Mouse (Mus musculus): ENCODE data around the gene Tram2.

Tram2 gene

DNA sequence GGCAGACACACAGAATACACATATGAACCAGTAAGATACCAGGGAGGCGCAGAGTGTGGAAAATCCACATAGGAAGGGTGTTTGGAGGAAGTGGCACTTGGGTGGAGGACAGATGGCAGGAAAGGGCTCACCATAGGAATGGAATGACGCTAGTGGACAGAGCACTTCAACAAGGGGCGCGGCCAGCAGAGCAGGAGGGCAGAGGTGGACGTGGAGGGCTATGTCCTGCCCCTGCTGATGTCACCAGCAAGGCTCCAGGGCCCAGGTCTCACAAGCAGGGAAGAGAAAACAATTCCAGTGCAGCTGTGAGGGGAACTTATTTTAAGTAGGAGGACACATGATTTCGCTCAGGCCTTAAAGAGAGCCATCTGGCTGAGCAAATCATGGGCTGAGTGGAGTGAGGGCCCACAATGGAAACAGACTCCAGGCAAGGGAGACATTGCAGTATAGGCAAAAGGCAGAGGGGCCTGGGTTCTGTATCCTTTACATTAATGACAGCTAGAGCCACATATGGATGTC lies 68.7 kb downstream of the Tram2 start:
- DNase-seq = no peak

DNA sequence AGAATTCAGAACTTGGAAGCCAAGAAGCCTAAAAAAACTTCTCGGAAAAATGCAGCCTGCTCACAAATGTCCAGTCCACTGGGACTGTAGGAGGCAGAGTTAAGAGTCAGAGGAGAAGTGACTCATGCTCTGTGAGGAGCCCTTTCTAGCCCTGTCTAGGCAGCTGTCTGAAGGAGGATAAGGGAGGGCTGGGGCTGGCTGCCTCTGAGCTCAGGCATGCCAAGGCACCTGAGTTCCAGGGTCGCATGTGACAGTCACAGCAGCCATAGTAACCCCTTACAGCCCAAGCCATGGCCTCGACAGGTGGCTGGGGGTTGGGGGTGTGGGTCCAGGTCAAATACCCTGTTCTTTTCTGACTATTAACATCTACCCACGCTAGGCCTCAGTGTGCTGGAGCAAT lies 70.1 kb downstream of the Tram2 start:
- no peak for DNase-seq

DNA sequence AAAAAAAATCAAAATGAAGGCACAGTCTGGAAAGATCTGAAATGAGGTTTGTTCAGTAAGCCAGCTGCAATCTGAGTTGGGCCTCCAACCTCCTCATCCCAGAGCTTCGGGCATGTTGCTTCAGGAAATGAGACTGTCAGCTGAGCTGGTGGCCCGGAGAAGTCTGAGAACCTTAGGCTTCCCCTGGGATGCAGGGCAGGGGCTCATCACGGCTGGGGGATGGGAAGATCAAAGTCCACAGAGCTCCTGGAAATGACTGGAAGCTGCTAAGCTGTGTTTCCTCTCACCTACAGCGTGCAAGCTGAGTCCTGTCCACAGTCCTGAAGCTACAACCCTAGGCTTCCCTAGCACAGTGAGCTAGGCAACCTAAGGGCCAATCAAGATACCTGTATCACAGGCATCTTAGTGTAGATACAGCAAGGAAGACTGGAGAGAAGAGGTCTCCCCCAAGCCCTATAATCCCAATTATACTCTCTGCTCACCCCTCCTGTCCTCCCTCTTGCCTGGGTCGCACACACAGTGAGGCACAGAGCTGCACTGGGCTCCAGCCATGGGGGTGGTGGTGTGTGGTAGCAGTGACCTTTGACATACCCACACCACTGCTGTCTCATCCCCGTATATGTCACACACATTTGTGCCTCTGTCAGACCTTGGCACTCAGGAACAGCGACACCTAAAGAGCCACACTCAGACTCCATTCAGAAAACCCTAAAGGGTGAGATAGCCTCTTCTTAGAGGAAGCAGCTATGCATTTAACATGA lies 70.9 kb downstream of the Tram2 start:
- DNase-seq = no peak

DNA sequence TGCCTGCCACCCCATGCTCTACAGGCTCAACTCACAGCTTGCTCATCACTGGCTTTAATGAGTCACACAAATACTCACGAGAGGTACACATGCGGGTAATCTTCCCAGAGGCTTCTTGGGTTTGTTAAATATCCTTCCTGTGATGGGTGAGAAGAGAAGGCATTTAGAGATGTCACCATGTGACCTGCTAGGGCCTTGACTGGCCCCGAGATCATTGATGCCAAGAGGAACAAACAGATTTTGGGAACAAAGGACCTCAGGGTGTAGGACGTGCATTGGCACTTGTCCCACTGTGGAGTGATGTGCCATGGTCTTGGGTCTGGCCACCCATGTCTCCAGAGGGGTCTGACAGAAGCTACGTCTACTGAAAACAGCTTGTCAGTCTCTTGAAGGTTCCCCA lies 72.3 kb downstream of the Tram2 start:
- no peak for DNase-seq

DNA sequence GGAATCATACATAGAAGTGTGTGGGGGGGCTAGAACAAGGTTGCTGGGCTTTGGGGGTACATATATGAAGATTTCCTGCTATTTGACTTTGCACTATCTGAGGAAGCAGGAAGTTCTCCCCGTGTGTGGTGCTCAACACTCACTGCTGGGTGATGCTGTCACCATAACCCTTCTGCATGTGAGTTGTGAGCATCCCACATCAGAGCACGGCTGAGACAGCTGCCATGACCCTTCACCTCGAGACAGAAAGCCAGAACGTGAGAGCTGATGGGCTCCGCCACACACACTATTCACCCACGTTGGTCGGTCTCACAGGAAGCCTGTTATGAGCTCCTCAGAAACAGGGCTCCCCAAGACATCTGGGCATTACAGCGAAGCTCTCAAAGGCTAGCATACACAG lies 74.4 kb downstream of the Tram2 start:
- no peak for DNase-seq

DNA sequence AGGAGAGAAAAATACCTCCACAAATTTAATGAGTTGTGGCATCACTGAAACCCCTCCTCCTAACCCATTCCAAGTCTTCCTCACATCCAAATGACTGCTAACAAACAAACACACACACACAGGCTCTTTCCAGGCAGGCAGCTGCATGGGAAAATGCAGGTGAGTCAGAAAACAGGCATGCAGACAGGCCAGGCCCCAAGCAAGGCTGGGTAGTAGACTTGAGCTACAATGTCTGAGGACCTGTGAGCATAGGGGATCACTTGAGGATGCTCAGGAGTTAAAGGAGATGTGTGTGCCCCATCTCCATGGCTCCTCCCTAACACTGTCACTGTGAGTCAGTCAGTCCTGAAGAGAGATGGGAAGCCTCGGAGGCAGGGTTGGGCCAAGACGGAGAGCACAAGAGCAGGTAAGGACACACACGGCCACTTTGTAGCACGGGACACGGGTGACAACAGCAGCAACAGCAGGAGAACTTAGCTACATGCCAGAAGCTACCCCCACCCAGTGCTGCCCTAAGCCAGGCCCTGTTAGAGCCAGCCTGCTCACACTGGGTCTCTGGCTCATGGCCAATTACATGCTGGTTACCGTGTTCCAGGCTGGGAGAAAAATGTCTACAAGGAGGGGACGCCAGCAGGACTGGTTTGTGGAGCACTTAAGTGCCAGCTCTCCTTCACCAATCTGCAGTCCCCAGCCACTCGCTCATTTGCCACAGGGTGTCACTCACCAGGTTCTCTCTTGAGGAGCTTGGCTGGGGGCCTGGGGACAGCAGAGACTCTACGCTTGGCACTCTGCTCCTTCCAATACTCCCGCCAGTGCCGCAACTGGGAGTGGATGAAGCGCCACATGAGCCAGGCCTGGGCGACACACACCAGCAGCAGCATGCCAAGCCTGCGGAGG lies 76.5 kb downstream of the Tram2 start:
- peak; percentile 70 to 71 for DNase-seq

DNA sequence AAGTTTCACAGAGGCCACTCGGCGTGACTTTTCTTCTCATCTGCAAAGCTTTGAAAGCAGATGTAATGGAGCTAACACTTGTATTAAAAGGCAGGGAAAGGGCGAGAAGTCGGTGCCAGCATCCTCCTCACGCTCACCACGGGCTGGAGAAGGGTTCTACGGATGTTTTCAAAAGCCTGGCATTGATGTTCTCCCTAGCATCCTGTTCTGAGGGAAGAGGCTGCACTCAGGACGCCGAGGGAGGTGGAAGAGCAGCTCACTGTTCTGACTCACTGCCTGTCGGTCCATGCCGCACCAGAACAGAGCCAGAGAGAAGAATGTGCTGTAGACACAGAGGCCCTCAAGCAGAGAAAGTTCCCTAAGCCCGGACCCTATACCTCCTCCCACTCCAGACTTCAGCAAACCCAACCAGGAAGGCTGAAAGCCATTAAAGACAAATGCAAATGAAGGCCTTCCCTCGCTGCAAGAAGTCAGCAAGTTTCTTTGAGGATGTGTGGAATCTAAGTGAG lies 81.1 kb downstream of the Tram2 start:
- DNase-seq = no peak

DNA sequence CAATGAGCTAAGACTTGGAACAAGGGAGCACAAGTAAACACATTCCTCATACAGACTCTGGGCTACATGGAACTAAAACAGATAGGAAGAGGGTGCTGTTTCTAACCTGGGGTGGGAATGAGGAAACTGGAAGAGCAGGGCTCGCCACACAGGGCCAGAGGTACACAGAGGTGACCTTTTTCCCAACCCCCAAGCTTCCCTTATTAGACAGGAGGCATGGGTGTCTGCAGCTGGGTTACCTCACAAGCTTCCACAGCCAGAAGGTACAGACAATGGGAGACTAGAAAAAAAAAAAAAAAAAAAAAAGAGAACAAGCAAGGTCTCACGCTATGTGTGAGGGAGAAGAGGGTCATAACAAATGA lies 81.7 kb downstream of the Tram2 start:
- DNase-seq = no peak

DNA sequence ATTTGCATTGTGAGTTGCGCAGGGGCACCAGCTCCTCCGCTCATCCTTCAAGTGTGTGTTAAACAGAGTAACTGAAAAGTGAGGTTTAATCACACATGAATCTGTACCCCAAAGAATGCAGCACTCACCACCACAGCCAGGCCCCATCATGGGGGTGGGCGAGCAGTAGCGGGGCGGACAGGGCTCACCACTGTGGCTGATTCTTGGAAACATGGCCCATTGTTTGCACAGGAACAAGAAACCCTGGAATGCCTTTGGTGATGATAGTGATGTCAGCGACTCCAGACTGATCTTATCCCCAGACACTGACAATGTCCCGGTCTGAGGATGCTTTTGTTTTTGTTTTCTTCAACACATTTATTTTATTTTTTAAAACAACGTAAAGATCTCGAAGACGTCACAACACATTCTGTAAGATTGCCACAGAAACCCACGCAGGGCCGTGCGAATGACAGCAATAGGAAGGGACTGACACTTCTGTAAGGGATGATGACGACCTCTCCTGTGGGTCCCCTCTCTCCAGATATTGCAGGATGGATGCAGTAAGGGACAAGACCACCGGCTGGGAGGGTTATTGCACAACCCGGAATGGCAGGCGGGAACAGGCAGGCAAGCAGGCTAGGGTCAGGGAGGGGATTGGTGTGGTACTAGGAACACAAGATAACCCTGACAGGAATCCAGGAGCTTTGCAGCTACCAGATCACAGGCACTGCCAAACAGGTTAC lies 82.3 kb downstream of the Tram2 start:
- no peak for DNase-seq

DNA sequence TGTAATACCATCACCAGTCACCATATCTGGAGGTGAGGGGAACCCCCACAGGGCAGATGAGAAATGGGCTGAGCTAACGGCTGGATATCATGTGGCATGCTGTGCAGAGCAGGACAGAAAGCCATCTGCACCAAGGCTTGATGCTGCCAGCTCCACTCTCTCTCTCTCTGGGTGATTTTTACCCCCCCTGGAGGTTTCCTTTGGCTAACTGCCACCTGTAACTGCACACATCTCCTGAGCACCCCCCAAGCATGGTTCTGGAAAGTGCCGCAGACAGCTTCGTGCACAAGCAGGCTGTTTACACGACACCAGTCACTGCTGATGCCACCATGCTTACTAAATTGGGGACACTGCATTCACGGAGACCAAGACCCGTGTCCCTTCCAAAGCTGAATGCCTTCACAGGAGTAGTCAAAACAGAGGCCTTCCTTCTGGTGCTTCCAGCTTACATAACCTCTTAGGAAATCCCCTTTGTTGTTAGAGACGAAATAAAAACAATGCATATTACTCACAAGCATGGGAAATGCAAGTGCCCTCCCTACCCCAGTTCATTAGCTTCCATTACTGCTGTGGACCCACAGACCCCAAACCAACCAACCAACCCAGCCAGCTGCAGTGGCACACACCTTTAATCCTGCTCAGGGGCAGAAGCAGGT lies 83.6 kb downstream of the Tram2 start:
- DNase-seq = peak; percentile 43 to 46

DNA sequence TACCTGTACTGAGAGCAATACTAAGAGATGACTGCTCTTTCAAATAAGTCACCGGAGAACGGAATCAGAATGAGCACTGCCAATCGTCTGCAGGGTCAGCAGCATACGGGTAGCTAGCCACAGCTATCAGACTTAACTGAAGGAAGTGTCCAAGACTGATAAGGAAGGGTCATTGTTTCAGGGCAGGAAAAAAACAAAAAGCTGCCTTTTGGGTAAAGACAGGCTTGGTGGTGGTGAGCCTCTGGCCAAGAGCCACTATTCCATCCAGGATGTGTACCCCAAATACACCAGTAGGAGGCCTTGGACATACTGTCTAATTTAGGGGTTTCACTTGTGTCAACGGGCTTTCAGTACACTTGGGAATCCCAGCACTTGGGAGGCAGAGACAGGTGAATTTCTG lies 84.7 kb downstream of the Tram2 start:
- DNase-seq = no peak

DNA sequence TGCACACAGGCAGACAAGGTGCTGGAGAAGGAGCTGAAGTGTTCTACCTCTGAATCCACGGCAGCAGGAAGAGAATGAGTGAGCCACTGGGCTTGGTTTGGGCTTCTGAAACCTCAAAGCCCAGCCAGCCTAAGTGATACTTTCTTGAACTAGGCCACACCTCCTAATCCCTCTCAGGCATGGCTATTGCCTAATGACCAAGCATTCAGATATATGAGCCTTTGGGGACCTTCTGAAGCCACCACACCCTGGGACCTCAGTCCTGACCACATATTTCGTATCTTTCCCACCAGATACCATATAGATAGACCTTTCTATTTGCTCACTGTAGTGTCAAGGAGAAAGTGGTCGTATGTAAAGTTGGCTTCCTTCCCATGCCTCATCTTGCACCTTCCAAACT lies 85.3 kb downstream of the Tram2 start:
- DNase-seq = no peak

DNA sequence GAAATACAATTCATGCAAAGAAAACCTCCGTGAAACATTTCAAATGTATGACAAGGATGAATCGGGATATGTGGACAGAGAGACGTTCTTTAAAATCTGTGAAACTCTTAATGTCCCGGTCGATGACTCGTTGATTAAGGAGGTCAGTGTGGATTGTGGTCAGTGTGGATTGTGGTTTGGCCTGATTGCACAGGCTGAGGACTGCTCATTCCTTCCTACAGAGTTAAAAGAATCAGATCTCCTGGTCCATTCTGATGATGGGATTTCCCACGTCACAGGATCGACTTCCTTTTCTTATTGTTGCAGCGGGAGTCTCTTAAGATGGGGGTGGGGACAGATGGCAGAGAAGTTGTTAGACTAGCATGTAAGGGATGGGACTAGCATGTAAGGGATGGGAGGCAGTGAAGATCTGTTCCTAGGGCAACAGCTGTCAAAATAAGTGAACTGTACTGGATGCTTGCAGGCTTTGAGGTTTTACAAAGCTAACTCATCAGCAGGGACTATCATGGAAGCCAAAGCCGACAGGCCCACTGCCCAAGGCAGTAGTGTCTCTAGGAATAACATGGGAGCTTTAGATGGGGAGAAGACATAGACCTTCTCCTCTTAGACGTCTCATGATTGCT lies 89.5 kb downstream of the Tram2 start:
- no peak for DNase-seq

DNA sequence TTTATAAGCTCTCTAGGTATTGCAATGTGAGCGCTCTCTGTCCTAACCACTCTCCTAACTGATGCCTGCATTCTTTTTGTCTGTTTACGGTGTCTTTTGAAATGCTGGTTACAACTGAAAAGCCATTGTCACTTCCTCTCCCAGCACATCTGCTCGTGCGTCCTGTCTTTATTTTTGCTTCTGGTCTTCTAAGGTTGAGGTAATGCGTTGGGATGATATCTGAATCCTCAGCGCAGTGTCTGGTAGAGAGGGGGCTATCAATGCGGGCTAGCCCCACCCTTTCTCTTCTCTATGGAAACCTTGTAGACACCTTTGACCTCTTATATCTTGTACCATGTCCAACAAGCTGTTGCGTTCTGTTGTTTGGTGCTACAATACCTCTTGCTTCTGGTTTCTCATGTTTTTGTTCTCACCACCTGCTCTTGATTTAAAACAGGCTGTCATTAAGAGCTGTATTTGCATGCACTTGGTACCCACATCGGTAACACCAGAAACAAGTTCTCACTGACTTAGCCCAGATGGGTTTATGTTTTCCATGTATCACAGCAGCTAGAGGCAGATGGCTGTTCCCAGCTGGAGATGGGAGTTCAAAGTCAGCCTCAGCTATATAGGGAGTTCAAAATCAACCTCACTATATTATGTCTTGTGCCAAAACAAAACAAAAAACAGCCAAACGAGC lies 92.5 kb downstream of the Tram2 start:
- DNase-seq = no peak

DNA sequence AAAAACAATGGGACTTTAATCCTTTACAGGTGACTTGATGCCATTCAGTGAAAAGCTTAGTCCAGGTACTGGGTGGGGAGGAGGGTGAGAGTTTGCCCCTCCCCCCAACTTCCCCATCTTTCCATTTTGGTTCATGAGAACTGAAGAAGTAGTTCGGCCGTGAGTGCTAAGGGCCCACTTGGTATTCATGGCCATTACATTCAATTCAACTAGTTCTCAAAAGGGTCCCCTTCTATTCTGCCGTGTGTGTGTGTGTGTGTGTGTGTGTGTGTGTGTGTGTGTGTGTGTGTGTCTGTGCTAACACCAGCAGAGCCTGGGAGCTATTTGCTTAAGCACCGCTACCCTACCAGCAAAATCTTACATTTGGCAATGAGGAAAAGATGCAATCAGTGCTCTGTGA lies 94.4 kb downstream of the Tram2 start:
- no peak for DNase-seq

DNA sequence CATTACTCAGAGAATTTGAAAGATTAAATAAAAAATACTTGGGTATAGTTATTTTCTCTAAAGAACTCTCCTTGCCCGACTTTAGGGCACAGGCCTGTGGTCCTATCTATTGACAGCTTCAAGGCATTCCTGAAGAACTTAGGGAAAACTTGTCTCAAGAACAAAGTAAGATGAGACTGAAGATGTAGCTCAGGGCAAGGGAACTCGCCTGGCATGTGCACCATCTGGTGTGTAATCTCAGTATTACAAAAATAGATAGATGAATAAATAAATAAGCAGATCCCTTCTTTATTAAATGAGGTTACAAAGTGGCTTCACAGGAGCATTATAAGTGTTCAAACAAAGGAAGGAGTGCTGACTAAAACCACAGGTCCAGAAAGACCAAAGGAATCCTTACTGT lies 94.9 kb downstream of the Tram2 start:
- no peak for DNase-seq

DNA sequence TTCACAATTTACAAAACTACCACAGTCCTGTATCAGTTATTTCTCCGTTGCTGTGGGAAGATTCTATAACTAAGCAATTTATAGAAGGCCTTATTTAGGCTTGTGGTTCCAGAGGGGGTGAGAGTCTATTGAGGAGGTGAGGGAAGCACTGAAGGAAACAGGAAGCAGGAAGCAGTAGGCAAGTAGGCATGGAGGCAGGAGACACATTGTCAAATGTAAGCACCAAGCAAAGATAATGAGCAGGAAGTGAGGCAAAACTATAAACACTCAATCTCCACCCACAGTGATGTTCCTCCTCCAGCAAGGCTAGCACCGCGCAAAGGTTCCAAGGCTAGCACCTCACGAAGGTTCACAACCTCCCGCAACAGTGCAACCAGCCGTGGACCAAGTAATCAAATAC lies 97.3 kb downstream of the Tram2 start:
- no peak for DNase-seq

DNA sequence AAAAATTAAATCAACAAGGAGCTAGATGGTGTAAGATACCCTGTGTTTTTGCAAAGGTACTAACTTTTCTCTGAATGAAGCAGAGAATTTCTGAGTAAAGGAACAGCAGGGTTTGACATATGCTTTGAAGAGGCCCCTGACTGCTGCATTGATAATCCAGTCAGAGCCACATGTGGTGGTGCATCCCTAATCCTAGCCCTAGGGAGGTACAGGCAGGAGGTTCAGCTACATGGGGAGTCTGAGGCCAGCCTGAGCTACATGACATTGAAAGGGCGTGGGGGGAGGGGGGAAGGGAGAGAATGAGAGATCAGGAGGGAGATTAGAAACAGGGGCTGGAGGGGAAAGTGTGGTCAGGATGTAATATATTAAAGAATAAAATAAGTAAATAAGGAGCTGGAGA lies 98.5 kb downstream of the Tram2 start:
- DNase-seq = no peak

DNA sequence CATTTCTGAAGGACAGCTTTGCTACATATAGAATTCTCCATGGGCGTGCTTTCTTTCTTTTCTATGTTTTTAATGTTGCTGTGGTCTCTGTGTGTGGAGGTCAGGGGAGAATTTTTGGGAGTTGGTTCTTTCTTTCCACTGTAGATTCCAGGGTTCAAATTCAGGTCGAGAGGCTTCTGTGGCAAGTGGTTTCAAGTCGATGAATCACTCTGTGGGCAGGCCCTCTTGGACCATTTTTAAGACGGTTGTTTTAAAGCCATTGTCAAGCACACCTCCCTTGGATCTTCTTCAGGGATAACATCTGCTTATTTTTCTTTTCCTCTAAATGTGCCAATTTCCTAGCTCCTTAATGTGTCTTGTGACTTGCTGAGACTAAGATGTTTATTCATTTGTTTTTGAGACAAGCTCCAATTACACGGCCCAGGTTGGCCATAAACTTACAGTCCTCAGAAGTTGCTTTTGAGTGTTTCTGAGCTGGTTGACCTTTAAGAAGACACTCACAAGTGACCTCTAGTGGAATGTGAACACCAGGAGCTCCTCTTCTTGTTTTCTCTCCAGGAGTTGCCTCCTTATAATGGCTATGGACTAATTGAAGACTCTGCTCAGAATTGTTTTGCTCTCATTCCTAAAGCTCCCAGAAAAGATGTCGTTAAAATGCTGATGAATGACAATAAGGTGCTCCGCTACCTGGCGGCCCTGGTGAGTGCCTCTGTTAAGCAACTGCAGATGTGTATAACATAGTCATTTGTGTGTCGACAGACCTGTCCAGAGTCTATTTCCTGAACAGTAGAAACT lies 104.5 kb downstream of the Tram2 start:
- DNase-seq = no peak

DNA sequence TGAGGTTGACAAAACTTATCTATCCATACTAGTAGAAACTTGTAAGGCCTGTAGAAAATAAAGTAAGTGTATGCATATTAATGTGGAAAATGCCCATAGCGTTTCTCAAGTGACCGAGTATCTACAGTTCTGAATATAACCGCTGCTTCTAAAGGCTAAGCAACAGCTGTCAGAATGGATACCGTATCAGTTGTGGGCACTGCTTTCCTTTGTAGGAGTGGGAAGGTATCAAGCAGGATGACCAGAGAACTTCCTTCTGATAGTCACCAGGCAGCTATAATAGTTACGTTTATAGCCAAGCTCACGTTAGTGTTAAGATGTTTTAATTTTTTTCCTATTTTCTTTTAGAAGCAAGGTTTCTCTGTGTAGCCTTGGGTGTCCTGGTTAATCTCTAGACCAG lies 105.6 kb downstream of the Tram2 start:
- DNase-seq = no peak

DNA sequence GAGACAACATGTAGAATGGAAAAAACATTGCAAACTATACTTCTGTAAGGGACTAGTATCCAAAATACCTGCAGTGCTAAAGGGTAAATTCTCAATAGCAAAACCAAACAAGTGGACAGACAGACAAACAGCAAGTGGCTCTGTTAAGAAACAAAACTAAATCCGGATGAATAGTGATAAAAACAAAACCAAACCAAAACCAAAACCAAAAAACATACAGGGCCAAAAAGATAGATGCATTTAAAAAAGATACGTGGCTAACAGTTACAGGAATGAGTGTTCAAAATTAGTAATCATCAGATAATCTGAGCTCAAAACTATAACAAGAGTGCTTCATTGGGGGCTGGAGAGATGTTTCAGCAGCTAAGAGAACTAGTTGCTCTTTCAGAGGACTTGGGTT lies 109.4 kb downstream of the Tram2 start:
- DNase-seq = no peak
